ENCODE assay signal across 15 mouse cellular contexts in genomic region chr11:117301716-117302115, GRCm38 (mm10).
DNase-seq lines count a peak whose midpoint lies in the region; ATAC-seq and TF ChIP-seq lines count a peak whose summit lies in the region.
"Had no signal": no experiment of that assay in that cellular context is flagged by ENCODE, and none has a peak within 500 bp of the region (broad histone marks: within the 10 kb centered on the region; RNA-seq: fewer than 3 reads in every experiment).

No protein-coding gene starts in this region.

- intact Hi-C loops in gastrocnemius, adult 2 months (cut with DNase I) = no loop called here

- H3K27ac ChIP-seq in gastrocnemius, adult 2 months = peak overlapping the region; percentile 20; the same call in 1 of the 2 replicates
- H3K27ac ChIP-seq in spleen, adult 2 months (ENCODE audit: insufficient read depth, low read length) = peak overlapping the region; percentile 22; the same call in 1 of the 2 replicates
- peak overlapping the region; percentile 67 for H3K27ac ChIP-seq in limb, embryonic 14.5 days (replicated peaks; ENCODE audit: low read depth, low read length)
- H3K27ac ChIP-seq: forebrain, embryonic 15.5 days; neural tube, embryonic 13.5 days had no signal

- H3K4me2 ChIP-seq in limb, embryonic 14.5 days (replicated peaks; ENCODE audit: low read depth, low read length, severe bottlenecking) = no peak overlapping the region
- H3K4me2 ChIP-seq: forebrain, embryonic 15.5 days; heart, embryonic 12.5 days; neural tube, embryonic 13.5 days had no signal

- no peaks in the 10 kb centered on the region for H3K36me3 ChIP-seq in spleen, adult 2 months (ENCODE audit: control insufficient read depth, insufficient read depth, low read length)
- H3K36me3 ChIP-seq in limb, embryonic 14.5 days (ENCODE audit: control insufficient read depth, insufficient read depth, low read length) = peaks cover 9% of the 10 kb centered on the region; the same call in 1 of the 2 replicates
- H3K36me3 ChIP-seq: forebrain, embryonic 15.5 days; neural tube, embryonic 13.5 days had no signal

- no peak for DNase-seq in gastrocnemius, adult 2 months
- DNase-seq in gastrocnemius, postnatal 10 days = no peak
- no peak for DNase-seq in spleen, adult 2 months (ENCODE audit: low read depth in 1 of 2, low spot score in 2 of 2)
- no peak for DNase-seq in spleen, postnatal 36 days (ENCODE audit: low spot score in 2 of 2)
- DNase-seq in limb, embryonic 14.5 days (ENCODE audit: low spot score) = no peak
- DNase-seq in adrenal gland, adult 8-10 months = no peak
- no peak for DNase-seq in embryo, embryonic 9.5 days (ENCODE audit: extremely low spot score)
- DNase-seq: B cell, adult 2 months; cerebellum, postnatal 10 days; gastrocnemius, postnatal 14 days had no signal

- H3K9me3 ChIP-seq in limb, embryonic 14.5 days (ENCODE audit: control insufficient read depth, low read length) = no peaks in the 10 kb centered on the region
- H3K9me3 ChIP-seq: forebrain, embryonic 15.5 days; heart, embryonic 12.5 days; neural tube, embryonic 13.5 days had no signal

- H3K4me1 ChIP-seq in spleen, adult 2 months (ENCODE audit: control insufficient read depth, insufficient read depth, insufficient read length) = peaks cover 11% of the 10 kb centered on the region; the same call in 1 of the 2 replicates
- H3K4me1 ChIP-seq in limb, embryonic 14.5 days (ENCODE audit: control insufficient read depth, insufficient read depth, low read length) = peaks cover 17% of the 10 kb centered on the region

- no peak for TF ChIP-seq CTCF in gastrocnemius, adult 2 months (IDR thresholded peaks at IDR 0.05)
- TF ChIP-seq CTCF in spleen, adult 2 months (IDR thresholded peaks at IDR 0.05; ENCODE audit: extremely low read depth, insufficient read depth, insufficient read length, insufficient replicate concordance) = no peak

- no peaks in the 10 kb centered on the region for H3K27me3 ChIP-seq in spleen, adult 2 months (ENCODE audit: control insufficient read depth, insufficient read depth, low read length)
- H3K27me3 ChIP-seq in limb, embryonic 14.5 days (ENCODE audit: control insufficient read depth, insufficient read depth, low read length) = no peaks in the 10 kb centered on the region
- H3K27me3 ChIP-seq: forebrain, embryonic 15.5 days; heart, embryonic 12.5 days; neural tube, embryonic 13.5 days had no signal

- 55% methylated on average over 6 of the region's 6 CpGs for WGBS in spleen, adult 2 months
- WGBS in limb, embryonic 14.5 days = 63% methylated on average over 6 of the region's 6 CpGs

- TF ChIP-seq POLR2A in spleen, adult 2 months (IDR thresholded peaks at IDR 0.05; ENCODE audit: low read depth, low read length) = no peak
- TF ChIP-seq POLR2A in limb, embryonic 14.5 days (IDR thresholded peaks at IDR 0.05; ENCODE audit: borderline replicate concordance, extremely low read depth, insufficient read depth, insufficient read length) = no peak

- H3K4me3 ChIP-seq in gastrocnemius, adult 2 months = no peak overlapping the region
- no peak overlapping the region for H3K4me3 ChIP-seq in spleen, adult 2 months (ENCODE audit: extremely low read depth, insufficient read depth, insufficient read length)
- no peak overlapping the region for H3K4me3 ChIP-seq in limb, embryonic 14.5 days (replicated peaks; ENCODE audit: low read length)
- H3K4me3 ChIP-seq: forebrain, embryonic 15.5 days; heart, embryonic 12.5 days; neural tube, embryonic 13.5 days had no signal

- ATAC-seq in activated CD4-positive, CD25-positive, alpha-beta regulatory T cell, adult 4 months = peak; percentile 25
- ATAC-seq in limb, embryonic 14.5 days (ENCODE audit: low FRiP score, low read depth) = no peak; the same call in 1 of the 2 replicates
- ATAC-seq: forebrain, embryonic 15.5 days; lung, postnatal 0 days had no signal

- H3K9ac ChIP-seq in limb, embryonic 14.5 days (ENCODE audit: low read depth, low read length, severe bottlenecking) = no peak overlapping the region
- H3K9ac ChIP-seq: forebrain, embryonic 15.5 days; heart, embryonic 12.5 days; neural tube, embryonic 13.5 days had no signal
